Mouse (Mus musculus): ENCODE results near the gene Stard3nl.

GRCm38 (mm10) chr13:19417885-19418521 lies 22.4 kb upstream of the Stard3nl start:
- TF ChIP-seq CTCF (IDR thresholded peaks at IDR 0.05; ENCODE audit: borderline replicate concordance, extremely low read depth, insufficient read depth, insufficient read length): no peak
- TF ChIP-seq POLR2A (IDR thresholded peaks at IDR 0.05; ENCODE audit: borderline replicate concordance, extremely low read depth, insufficient read depth, insufficient read length, poor library complexity, severe bottlenecking): no peak

All from brain, embryonic 14.5 days (tissue).